16 mouse cellular contexts compared by ENCODE assay signal in the genomic region with DNA sequence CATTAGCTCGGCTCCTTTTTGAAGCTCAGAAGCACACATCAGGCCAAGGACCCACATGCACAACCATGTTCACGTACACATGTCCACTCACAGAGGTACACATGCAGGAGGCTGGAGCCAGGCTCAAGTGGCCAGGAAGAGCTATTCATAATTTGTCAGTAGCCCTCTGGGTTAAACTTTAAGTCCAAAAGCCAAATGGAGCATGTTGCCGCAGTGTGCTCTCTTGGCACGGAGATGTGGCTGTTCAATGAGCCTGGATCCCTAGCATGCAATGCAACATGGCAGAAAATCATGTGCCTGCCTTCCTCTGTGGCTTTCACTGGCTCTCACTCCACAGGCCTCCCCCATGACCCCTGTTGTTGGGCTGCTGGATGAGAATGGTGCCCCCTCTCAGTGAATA.
"Had no signal": no experiment of that assay in that cellular context is flagged by ENCODE, and none has a peak within 500 bp of the region (broad histone marks: within the 10 kb centered on the region; RNA-seq: fewer than 3 reads in every experiment).

No protein-coding gene starts in this region.

- H3K9ac ChIP-seq: neural tube, embryonic 13.5 days; neural tube, embryonic 15.5 days; stomach, embryonic 15.5 days had no signal

- H3K27me3 ChIP-seq: neural tube, embryonic 13.5 days; neural tube, embryonic 15.5 days; stomach, embryonic 15.5 days had no signal

- H3K9me3 ChIP-seq: neural tube, embryonic 13.5 days; neural tube, embryonic 15.5 days; stomach, embryonic 15.5 days had no signal

- H3K27ac ChIP-seq: neural tube, embryonic 13.5 days; neural tube, embryonic 15.5 days; stomach, embryonic 15.5 days; stomach, postnatal 0 days had no signal

- H3K4me2 ChIP-seq: neural tube, embryonic 13.5 days; neural tube, embryonic 15.5 days; stomach, embryonic 15.5 days had no signal

- H3K36me3 ChIP-seq: neural tube, embryonic 13.5 days; neural tube, embryonic 15.5 days; stomach, embryonic 15.5 days had no signal

- H3K4me3 ChIP-seq: neural tube, embryonic 13.5 days; neural tube, embryonic 15.5 days; stomach, embryonic 15.5 days had no signal

- DNase-seq: retina, postnatal 1 day; right cerebral cortex, adult 18-20 months; right cerebral cortex, postnatal 14 days; right cerebral cortex, postnatal 25 days; right cerebral cortex, postnatal 4 days; spleen, adult 18-20 months; thymus, adult 18-20 months; thymus, adult 2 months; thymus, postnatal 14 days; thymus, postnatal 25 days; thymus, postnatal 36 days; thymus, postnatal 4 days had no signal
